Mouse (Mus musculus): ENCODE data around the gene Il16.
A peak's percentile ranks its signal among the peaks of the same experiment; 100 is the strongest.
"Not testable (repeated sequence)": the region's sequence is repeated elsewhere in the genome, so short reads cannot be mapped to it uniquely, and the experiment has no call there.

Gene Il16

GRCm38 (mm10) chr7:83735108-83735781, 10.3 kb downstream of the Il16 start:
- no peak for DNase-seq (ENCODE audit: low spot score in 2 of 2)

GRCm38 (mm10) chr7:83734671-83735082, 10.8 kb downstream of the Il16 start:
- DNase-seq (ENCODE audit: low spot score in 2 of 2) = no peak

- DNase-seq (ENCODE audit: low spot score in 2 of 2) = no peak
Observed at GRCm38 (mm10) chr7:83734246-83734645, 11.3 kb downstream of the Il16 start.

- DNase-seq (ENCODE audit: low spot score in 2 of 2) = no peak
Observed at GRCm38 (mm10) chr7:83732781-83733180, 12.7 kb downstream of the Il16 start.

- no peak for DNase-seq (ENCODE audit: low spot score in 2 of 2)
Observed at GRCm38 (mm10) chr7:83731961-83732666, 13.4 kb downstream of the Il16 start.

- no peak for DNase-seq (ENCODE audit: low spot score in 2 of 2)
Observed at GRCm38 (mm10) chr7:83731297-83731696, 14.2 kb downstream of the Il16 start.

GRCm38 (mm10) chr7:83726936-83727632, 18.4 kb downstream of the Il16 start:
- no peak for DNase-seq (ENCODE audit: low spot score in 2 of 2)

GRCm38 (mm10) chr7:83725801-83726200, 19.7 kb downstream of the Il16 start:
- no peak for DNase-seq (ENCODE audit: low spot score in 2 of 2)

- DNase-seq (ENCODE audit: low spot score in 2 of 2) = no peak
Observed at GRCm38 (mm10) chr7:83724541-83724940, 21.0 kb downstream of the Il16 start.

- DNase-seq (ENCODE audit: low spot score in 2 of 2) = no peak
Observed at GRCm38 (mm10) chr7:83723954-83724353, 21.6 kb downstream of the Il16 start.

GRCm38 (mm10) chr7:83723221-83723620, 22.3 kb downstream of the Il16 start:
- DNase-seq (ENCODE audit: low spot score in 2 of 2) = no peak

GRCm38 (mm10) chr7:83722485-83722884, 23.0 kb downstream of the Il16 start:
- no peak for DNase-seq (ENCODE audit: low spot score in 2 of 2)

GRCm38 (mm10) chr7:83720231-83720630, 25.3 kb downstream of the Il16 start:
- DNase-seq (ENCODE audit: low spot score in 2 of 2) = no peak

- DNase-seq (ENCODE audit: low spot score in 2 of 2) = no peak
Observed at GRCm38 (mm10) chr7:83717021-83717725, 28.4 kb downstream of the Il16 start.

GRCm38 (mm10) chr7:83713639-83714038, 31.9 kb downstream of the Il16 start:
- DNase-seq (ENCODE audit: low spot score in 2 of 2) = no peak

- DNase-seq (ENCODE audit: low spot score in 2 of 2) = not testable (repeated sequence)
Observed at GRCm38 (mm10) chr7:83711676-83712259, 33.8 kb downstream of the Il16 start.

- DNase-seq (ENCODE audit: low spot score in 2 of 2) = no peak
Observed at GRCm38 (mm10) chr7:83703046-83703775, 42.3 kb downstream of the Il16 start.

GRCm38 (mm10) chr7:83699066-83699745, 46.3 kb downstream of the Il16 start:
- no peak for DNase-seq (ENCODE audit: low spot score in 2 of 2)

- peak in 1 of 2 experiments; percentile 17 for DNase-seq (ENCODE audit: low spot score in 2 of 2)
Observed at GRCm38 (mm10) chr7:83695449-83696212, 49.9 kb downstream of the Il16 start.
